Mouse (Mus musculus) T-helper 17 cell (primary cell): ENCODE results near the gene Gnas.
"Not testable (repeated sequence)": the region's sequence is repeated elsewhere in the genome, so short reads cannot be mapped to it uniquely, and the experiment has no call there.

Experiments
- in situ Hi-C, 2 experiments: fragments of 300-600 bp; cut with MboI, MseI; formaldehyde crosslinking; loops; 1 replicate in 1 of 2; 2 replicates in 1 of 2; pipeline ENCODE4 v1.15.1; 2025; ENCODE audit warnings: high pct_unique_total_duplicates in 2 of 2

The Gnas gene

GRCm38 (mm10) chr2:174344996-174345395 lies 60.9 kb downstream of the Gnas start:
- in situ Hi-C loops = no loop called here

- in situ Hi-C loops = no loop called here
These were observed 62.5 kb downstream of the Gnas start, which contains the start of gene Gm20721 for GRCm38 (mm10) chr2:174346612-174346998. TSS of gene Gm20721 (minus strand) at chr2:174346712.

DNA sequence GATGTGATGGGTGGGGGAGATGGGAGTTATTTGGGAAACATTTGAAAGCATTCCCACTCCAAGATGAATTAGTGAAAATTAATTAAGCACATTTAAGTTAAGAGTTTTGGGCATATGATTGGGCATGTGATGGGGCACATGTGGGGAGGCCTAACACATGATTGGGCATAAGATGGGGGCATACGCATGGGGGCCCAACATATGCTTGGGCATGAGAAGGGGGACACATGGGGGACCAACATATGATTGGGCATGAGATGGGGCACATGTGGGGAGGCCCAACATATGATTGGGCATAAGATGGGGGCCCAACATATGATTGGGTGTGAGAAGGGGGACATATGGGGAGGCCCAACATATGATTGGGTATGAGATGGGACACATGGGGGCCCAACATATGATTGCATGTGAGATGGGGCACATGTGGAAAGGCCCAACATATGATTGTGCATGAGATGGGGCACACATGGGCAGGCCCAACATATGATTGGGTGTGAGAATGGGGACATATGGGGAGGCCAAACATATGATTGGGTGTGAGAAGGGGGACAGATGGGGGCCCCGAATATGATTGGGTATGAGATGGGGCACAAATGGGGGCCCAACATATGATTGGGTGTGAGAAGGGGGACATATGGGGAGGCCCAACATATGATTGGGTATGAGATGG lies 63.0 kb downstream of the Gnas start:
- in situ Hi-C loops = not testable (repeated sequence)

DNA sequence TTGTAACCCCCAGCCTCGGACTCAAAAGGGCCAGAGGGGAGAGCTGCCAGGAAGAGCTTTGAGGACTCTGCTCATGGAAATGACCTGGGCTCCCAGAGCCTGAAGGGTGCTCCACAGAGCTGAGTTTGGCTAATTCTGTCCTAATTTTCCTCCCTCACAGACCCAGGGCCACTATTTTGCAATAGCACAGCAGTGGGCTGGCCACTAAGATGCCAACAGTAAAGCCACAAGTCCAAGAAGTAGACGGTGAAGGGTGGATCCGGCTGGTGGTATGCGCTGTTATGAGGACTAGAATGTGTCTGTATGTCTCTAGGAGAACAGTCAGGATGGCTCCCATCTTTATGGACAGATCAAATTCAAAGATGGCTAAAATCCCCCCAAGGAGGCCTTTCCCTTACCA lies 74.4 kb downstream of the Gnas start:
- in situ Hi-C loops = no loop called here

GRCm38 (mm10) chr2:174359656-174360055 lies 75.5 kb downstream of the Gnas start:
- in situ Hi-C loops = no loop called here

- in situ Hi-C loops = no loop called here
These were observed 82.5 kb downstream of the Gnas start for GRCm38 (mm10) chr2:174366571-174366970.

- in situ Hi-C loops = no loop called here
These were observed 96.9 kb downstream of the Gnas start for GRCm38 (mm10) chr2:174381021-174381420.

- in situ Hi-C loops = no loop called here
These were observed 107.8 kb downstream of the Gnas start for GRCm38 (mm10) chr2:174391936-174392335.

DNA sequence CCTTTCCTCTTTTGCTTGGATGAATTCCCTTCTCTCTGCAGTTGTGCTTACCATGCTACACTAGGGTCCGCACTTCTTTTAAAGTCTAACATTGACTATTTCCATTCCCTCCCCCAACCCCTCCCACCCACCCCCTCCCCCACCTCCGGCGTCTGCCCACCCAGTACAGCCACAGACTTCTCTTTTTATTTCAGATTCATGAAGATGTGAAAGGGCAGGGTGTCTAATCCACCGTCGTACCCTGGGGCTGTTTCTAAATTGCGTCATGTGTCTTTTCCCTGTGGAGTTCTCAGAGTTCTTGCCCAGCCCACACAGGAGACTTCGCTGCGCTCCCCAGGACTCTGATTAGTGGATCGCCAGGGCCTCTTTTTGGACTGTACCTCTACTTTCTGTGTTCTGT lies 108.4 kb downstream of the Gnas start:
- in situ Hi-C loops = no loop called here

DNA sequence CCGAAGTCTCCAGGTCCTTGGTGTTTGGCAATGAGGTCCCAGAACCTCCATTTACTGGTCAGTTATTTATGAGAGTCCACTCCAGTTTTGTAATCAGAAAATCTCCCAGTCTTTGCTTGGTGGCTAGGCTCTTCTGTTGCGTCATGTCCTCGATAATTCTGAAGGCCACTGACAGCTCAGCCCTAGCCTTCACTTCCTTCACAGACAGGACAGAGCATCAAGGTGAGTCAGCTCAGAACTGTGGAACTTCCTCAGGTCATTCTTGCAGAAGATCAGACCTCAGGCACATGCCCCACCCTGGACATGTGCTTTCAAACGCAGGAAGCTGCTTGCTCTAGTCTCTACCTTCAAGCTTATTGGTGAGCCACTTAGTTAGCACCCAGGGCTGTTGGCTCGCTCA lies 109.3 kb downstream of the Gnas start:
- in situ Hi-C loops = no loop called here
